Mouse (Mus musculus) heart, adult 18-20 months (tissue): ENCODE measurements around the gene Mgst2. TPM values are rescaled to one million over a fixed set of nuclear protein-coding genes. Genes with fewer than 3 reads are reported as not detected.

ENCODE experiments used
- DNase-seq, 2 experiments: peaks; one replicate each; pipeline ENCODE4 v3.0.0; 2021 to 2022; ENCODE audit warnings: mixed read lengths in 1 of 2
- total RNA-seq, 2 experiments: library from RNA; stranded (reverse); gene quantifications; 2 replicates each; pipeline ENCODE4 v1.2.3; 2021

Mgst2 gene
- total RNA-seq, 2 experiments from 2014 or later, result 0.65 to 2.5 TPM

GRCm38 (mm10) chr3:51654303-51655055 lies 5.7 kb upstream of the Mgst2 start:
- DNase-seq, result no peak

DNA sequence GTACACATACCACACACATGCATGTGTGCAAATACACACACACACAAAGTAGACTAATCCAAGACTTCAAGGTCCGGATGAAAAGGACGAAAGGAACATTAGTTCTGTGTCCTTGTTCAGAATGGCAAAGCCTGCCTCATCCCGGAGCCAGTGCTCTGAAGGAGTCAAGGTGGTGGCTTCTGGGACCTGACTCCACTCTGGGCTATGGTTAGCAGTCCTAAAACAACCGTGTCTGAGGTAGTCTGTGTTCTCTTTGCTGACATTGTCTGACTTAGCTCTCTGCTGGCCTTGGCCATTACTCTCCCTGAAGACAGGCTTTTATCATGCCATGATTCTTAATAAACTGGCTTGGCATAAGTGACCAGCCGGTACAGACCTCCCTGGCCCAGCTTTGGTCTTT lies 745 bp upstream of the Mgst2 start:
- DNase-seq, result no peak

- no peak for DNase-seq
These were observed 689 bp downstream of the Mgst2 start for GRCm38 (mm10) chr3:51660821-51661276.

DNA sequence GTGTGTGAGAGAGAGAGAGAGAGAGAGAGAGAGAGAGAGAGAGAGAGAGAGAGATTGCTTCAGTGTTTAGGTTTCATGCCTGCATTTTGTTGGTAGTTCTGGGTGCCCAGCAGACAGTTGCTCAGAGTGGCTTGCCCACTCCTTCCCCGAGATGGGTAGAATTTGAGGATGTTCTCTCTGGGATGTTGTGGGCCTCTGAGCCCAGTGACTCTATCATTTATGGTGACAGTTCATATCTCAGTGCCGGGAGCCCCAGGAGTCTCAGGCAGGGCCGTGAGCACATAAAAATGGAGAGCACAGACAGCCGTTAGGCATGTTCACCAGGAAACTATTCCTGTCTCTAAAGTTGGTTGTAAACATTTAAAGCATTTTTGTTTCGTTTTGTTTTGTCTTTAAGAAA lies 1.2 kb downstream of the Mgst2 start:
- DNase-seq, result no peak

DNA sequence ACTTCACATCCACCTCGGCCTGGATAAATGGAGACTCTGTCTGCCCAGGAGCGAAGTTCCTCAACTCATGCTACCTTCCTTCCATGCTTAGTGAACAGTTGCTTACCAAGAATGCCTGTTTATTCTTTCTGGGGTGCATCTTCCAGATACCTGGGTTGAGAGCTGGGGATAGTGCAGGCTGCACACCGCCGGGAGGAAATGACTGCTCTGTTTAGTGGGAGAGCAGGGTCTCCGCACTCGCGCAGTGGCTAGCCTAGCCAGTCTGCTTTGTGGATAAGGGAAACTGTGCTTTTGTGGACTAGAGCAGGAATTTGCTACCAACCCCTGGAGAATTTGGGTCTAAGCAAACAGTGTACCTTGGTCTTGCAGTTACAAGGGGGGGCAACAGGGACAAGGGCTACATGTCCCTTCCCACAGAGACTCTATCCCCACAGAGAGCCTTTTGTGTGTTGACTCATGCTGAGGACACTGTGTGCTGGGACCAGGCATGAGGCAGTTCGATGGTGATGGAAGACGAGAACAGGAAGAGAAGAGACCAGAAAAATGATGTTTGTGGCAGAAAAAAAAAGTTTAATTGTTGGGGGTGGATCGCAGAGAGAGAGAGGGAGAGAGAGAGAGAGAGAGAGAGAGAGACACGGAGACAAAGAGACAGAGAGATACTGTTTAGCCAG lies 1.9 kb downstream of the Mgst2 start:
- no peak for DNase-seq

GRCm38 (mm10) chr3:51662557-51662956 lies 2.4 kb downstream of the Mgst2 start:
- no peak for DNase-seq

DNA sequence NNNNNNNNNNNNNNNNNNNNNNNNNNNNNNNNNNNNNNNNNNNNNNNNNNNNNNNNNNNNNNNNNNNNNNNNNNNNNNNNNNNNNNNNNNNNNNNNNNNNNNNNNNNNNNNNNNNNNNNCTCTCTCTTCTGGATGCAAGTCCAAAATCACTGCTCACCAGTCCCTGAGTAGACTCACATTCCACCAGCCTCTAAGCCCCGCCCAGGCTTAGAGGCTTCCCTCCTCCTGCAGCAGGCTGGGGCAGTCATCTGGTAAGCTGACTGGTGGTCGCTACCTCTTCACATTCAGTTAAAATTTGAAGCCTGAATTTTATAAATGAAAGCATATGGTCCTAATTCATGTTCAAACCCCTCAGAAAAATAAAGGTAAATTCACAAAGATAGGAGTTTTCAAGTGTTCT lies 8.4 kb downstream of the Mgst2 start:
- no peak for DNase-seq

DNA sequence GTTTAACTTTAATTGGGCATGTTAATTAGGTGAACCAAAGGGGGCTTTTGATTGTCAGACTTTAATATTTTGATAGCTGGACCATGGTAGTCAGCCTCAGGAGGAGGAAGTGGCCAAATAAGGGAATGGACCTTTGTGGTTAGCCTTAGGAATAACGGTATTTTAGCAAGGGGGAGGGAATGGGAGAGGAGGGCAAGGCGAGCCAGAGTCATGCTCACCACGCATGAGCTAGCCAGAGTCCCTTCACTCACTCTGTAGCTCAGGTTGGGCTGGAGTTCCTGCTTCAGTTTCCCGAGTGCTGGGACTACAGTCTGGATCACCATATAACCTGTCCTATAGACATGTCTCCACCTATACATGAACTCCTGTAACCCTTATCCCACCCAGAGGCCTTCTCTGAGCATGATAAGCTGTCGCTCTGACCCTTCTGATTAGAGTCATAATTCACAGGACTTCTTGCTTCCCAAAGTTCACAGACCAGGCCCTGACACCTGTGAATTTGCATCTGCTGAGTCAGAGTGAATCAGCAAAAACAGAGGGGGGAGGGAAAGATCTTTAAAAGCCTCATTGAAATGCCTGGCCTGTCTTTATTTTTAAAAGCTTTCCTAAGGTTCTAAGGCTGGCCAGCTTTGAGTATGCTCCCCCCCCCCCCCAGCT lies 10.4 kb downstream of the Mgst2 start:
- DNase-seq, result no peak

DNA sequence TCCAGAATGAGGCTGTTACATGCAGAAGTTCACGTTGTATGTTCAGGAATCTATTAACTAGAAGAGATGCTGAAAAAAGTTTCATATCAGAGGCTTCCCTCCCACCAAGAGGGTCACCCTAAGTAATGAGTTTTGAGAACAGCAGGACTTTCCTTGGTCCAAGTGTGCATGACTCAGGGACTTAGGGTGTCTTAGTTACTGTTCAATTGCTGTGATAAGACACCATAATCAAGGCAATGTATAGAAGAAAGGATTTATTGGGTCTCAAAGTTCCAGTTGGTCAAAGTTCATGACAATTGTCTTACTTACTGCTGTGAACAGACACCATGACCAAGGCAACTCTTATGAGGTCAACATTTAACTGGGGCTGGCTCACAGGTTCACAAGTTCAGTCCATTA lies 10.9 kb downstream of the Mgst2 start:
- no peak for DNase-seq

DNA sequence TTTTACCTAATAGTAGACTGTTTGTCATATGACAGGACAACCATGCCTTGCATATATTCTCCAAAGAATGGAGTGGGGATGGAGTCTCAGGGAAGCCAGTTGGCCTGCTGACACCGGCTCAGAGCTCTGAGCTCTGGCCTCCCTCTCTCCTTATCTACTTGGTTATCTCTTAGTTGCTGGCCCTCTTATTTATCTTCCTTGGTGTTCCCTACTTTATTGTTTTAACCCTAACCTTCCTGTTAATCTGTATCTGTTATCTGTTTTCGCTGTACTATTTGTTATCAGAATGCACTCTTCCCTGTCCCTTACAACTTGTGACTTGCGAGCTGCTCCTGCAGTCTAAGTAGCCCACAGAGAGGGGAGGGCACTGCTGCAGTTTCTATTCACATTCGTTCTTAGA lies 12.5 kb downstream of the Mgst2 start:
- DNase-seq, result no peak

GRCm38 (mm10) chr3:51673408-51674086 lies 13.4 kb downstream of the Mgst2 start:
- peak; percentile 55 to 70 for DNase-seq

GRCm38 (mm10) chr3:51674963-51675362 lies 14.8 kb downstream of the Mgst2 start:
- no peak for DNase-seq

- DNase-seq, result no peak
These were observed 25.4 kb downstream of the Mgst2 start for GRCm38 (mm10) chr3:51685539-51685938.

- DNase-seq, result no peak
These were observed 26.2 kb downstream of the Mgst2 start for GRCm38 (mm10) chr3:51686316-51686715.

DNA sequence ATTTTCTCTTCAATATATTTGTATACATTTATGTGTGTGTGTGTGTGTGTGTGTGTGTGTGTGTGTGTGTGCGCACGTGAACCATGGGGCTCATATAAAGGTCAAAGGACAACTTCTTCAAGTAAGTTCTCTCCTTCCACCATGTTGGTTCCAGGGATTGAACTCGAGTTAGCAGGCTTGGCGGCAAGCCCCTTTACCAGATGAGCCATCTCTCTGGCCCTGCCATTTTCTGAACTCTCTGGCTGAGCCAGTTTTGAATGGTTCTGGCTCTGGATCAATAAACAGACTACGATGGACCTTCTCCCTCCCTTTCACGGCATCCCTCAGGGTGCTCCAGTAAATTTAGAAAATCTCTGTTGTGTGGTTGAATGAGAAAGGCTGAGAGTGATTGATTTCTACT lies 26.6 kb downstream of the Mgst2 start:
- no peak for DNase-seq

DNA sequence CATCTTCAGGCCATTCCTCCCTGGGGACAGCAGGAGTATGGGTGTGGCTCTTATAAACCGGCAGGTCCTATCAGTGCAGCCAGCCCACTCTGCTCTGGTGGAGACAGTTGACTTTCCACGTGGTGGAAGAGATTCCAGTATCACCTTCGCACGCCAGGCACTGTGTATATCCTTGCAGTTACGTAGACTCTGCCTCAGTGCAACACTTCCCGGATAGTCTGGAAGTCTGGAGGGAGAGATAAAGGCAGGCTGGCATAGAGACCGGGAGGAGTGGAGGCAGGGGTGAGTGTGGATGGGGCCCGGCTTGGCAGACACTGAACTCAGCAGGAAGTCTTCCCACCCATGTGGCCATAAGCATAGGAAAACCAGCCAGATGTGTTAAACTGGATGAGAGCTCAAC lies 28.6 kb downstream of the Mgst2 start:
- DNase-seq, result no peak

DNA sequence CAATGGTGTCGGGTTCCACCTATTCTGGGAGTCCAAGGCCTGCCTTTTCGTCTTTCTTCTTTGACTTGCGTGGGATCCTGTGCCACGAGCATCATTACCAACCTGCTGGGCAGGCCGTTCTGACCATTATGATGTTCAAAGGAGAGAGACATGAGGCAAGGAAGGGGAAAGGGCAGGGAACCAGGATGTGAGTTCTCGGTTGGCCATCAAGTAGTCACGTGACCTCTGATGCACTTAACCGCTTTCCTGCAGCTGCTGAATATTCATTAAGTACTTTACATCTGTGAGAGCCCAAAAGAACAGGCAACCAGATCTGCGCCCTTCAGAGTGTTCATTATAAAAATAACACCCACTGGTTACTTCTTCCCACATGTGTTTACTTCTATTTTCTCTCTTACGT lies 33.0 kb downstream of the Mgst2 start:
- no peak for DNase-seq

DNA sequence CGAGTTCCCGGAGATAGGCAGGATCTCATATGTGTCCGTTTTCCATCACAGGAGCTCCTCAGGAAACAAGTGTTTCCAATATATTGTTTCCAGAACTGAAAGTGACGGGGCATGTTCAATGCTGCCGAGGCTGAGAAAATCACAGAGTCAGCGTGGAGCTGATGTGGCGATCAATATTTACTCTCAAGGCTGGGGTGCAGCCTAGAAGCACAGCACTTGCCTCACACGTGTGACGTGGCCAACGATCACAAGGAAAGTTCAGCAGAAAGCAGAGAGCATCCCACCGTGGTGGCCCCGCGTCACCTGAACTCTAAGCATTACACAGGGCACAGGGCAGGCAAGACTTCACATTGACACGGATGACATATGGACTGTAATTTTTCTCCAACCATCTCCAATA lies 34.4 kb downstream of the Mgst2 start:
- DNase-seq, result no peak

GRCm38 (mm10) chr3:51695713-51696112 lies 35.6 kb downstream of the Mgst2 start:
- no peak for DNase-seq

DNA sequence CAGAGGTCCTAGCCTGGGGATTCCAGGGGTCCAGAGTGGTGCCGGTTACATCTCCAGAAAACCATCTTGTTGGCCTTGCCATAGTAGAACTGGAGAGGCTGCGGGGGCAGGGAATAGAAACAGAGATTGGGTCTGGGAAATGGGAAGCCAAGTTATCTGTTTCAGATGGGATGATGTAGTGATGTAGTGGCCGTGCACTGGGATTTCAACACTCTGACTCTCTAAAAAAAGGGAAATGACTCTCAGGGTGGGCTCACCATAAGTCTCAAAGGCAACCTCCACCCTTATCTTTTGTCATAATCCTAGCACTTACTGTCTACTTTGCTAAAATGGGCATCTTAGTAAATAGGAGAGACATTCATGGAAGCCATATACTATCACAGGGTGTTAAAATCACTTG lies 37.8 kb downstream of the Mgst2 start:
- DNase-seq, result no peak

- no peak for DNase-seq
These were observed 40.0 kb downstream of the Mgst2 start for GRCm38 (mm10) chr3:51700123-51700522.

DNA sequence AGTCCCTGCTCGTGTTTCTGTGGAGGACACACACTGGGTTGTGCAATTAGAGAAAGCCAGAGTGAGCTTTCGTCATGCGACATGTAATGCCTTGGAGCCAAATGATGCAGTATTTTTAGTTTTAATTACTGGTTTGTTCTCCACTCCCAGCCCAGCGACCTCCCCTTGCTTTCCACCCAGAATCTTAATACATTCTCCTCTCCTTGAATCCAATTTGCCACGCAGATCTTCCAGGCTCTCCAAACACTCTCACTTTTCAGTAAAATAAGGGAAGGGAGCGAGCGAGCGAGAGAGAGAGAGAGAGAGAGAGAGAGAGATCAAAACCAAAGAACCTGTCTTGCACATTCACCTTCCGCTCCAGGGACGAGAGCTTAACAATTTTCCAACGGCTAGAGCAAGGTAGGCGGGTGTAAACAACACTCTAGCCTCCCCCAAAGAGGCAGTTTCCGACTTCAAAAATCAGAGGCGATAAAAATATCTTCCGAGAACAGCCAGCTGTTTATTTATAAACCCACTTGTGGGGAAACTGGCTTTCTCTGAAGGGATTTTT lies 40.6 kb downstream of the Mgst2 start:
- DNase-seq, result peak in 1 of 2 experiments; percentile 20
